Mouse (Mus musculus) thymus, adult 2 months (tissue): ENCODE data around the gene Plxna4.

Experiments
- CTCF ChIP-seq: fragments of 200-500 bp; IDR thresholded peaks from 2 replicates; pipeline ENCODE4 v1.5.1; 2012; ENCODE audit warnings: mild to moderate bottlenecking, control low read depth, low read length, moderate library complexity, borderline replicate concordance; ENCODE audit not compliant: control insufficient read depth, poor library complexity, insufficient read depth; ENCODE audit errors: extremely low read depth
- POLR2A ChIP-seq: fragments of 200-500 bp; IDR thresholded peaks from 2 replicates; pipeline ENCODE4 v1.6.1; 2012; ENCODE audit warnings: mild to moderate bottlenecking, low read length, control low read depth, moderate library complexity; ENCODE audit not compliant: control insufficient read depth, poor library complexity, insufficient read depth; ENCODE audit errors: extremely low read depth

DNA sequence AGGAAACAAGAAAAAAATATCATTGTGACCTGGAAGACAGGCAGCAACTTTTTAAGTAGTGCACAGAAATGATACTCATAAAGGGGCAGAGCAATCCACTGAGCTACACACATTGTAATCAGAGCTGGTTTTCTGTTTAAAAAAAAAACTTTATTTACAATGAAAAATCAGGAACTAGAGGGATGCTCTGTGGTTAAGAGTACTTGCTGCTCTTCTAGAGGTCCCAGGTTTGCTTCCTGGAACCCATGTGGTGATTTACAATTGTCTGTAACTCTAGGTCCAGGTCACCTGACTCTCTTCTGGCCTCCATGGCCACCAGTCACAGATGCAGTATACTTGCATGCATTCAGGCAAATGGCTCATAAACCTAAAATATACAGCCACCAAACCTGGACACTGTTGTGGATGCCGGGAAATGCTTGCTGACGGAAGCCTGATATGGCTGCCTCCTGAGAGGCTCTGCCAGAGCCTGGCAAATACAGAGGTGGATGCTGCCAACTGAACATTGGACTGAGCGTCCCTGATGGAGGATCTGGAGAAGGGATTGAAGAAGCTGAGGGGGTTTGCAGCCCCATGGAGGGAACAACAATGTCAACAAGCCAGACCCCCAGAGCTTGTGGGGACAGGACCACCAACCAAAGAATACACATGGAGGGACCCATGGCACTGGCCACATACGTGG lies 465.3 kb downstream of the Plxna4 start:
- TF ChIP-seq CTCF (no peak), POLR2A (no peak)
